Mouse (Mus musculus) retina, postnatal 1 day (tissue): Measurements from ENCODE around the gene Mlst8.

Source experiments
- DNase-seq: peaks from one replicate; pipeline ENCODE4 v3.0.0-alpha.2; 2012

The Mlst8 gene

DNA sequence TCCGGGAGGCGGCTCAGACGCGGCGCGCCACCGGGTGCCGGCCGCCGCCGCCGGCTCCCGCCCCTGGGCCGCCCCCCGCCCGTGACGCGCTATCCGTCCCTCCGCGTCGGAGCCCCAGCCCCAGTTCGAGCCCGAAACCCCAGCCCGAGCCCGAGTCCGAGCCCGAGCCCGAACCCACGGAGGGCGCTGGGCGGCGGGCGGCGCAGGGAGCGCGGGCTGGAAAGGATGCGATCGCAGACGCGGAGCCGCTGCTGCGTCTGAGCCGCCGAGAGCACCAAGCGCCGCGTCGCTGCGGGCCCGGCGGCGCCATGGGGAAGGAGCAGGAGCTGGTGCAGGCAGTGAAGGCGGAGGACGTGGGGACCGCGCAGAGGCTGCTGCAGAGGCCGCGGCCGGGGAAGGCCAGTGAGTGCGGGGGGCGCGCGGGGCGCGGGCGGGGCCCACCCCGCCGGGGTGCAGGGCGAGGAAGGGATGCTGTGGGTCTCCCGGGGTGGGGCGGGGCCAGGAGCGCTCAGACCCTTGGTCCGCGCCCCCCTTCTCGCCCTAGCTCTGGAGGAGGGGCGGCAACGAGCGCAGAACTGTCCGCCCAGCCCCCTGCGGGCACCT lies 9.9 kb upstream of the Mlst8 start:
- peak; percentile 80 for DNase-seq

DNA sequence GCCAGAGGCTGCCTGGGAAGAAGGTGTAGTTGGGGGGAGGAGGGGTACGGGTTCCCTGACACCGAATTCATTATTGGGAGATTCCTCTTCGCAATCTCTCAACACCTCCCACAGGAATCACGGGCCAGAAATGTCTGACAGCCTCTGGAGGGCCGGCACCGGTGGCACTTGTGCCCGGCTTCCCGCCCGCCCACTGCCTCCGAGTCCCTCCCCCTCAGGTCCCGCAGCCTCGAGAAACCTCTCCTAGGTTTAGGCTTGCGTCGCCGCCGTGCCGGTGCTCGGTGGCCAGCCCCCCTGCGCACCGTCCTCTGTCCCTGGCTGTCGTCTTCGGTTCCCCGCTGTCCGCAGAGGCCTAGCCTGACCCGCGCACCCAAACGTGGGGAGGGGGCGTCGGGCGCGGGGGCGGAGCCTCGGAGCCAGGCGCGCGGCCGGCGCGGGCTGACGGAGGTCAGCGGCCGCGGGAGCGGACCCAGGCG lies 9.3 kb upstream of the Mlst8 start, which contains the start of gene Caskin1:
Gene Caskin1 (plus strand): TSS at position 416 of the 476 bp plus-strand sequence.
- peak; percentile 82 for DNase-seq

DNA sequence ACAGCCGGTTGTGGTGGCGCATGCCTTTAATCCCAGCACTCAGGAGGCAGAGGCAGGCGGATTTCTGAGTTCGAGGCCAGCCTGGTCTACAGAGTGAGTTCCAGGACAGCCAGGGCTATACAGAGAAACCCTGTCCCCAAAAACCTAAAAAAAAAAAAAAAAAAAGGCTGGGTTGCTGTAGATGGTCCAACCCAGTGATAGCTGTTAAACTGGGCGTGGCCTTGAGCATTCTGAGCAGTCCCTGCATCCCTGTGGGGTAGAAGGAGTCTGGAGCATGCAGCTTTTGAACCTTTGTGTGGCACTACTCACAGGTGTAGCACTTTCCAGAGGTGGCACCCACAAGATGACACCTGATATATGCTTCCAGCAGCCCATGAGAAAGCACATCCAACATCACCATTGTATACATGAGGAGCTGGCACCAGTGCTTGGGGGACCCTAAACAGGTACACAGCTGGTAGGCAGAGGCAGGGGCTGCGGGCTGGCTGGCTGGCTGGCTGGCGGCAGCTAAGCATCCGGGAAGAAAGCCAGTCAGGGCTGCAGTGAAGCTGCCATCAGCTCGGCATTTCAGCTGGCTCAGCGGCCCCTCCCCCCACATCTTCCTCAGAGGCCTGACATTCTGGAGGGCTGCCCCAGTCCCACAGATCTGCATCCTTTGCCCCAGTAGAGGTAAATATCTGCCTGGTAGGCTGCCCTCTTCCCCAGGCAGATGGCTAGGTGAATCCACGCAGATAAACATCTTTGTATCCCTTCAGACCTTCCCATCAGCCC lies 6.4 kb upstream of the Mlst8 start:
- DNase-seq, result peak; percentile 23

DNA sequence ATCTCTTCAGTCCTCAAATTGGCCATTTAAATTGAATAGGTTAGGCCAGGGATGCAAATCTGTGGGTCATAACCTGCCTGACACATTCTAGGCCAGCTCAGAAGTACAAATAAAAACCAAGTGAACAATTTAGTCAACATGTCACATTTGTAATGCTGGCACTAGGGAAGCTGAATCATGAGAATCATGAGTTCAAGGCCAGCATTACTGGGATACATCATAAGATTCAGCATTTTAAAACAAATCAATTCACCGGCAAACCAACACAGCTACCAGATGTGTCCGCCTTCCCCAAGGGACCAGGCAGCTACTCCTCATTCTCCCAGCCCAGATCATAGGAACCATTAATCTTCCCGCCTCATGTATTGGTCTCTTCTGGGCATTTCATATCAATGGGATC lies 4.6 kb upstream of the Mlst8 start:
- no peak for DNase-seq

DNA sequence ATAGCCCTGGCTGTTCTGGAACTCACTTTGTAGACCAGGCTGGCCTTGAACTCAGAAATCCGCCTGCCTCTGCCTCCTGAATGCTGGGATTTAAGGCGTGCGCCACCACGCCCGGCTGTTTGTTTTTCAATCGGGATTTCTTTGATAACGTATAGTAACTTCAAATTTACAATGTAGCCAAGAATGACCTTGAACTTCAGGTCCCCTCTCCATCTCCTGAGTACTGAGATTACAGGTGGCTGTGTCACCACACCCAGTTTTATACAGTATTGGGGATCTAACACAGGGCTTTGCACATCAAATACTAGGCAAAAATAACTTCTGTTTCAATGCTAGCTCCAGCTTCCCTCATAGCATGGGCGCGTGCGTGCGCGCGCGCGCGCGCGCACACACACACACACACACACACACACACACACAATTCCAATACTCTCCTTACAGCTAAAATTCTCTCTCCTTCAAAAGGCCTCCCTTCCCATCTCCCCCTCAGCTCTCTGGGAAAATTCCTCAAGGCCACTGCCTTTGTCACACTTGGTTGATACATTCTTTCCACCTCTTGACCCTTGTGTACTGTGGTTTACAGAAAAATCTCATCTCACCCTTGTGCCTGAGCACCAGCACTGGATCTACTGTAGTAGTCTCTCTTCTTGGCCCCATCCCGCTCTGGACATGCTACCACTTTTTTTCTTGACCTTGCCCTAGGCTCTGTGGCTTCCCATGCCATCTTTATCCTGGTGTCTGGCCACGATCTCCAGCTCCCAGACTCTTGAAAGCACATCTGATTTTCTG lies 2.3 kb upstream of the Mlst8 start:
- DNase-seq, result no peak

DNA sequence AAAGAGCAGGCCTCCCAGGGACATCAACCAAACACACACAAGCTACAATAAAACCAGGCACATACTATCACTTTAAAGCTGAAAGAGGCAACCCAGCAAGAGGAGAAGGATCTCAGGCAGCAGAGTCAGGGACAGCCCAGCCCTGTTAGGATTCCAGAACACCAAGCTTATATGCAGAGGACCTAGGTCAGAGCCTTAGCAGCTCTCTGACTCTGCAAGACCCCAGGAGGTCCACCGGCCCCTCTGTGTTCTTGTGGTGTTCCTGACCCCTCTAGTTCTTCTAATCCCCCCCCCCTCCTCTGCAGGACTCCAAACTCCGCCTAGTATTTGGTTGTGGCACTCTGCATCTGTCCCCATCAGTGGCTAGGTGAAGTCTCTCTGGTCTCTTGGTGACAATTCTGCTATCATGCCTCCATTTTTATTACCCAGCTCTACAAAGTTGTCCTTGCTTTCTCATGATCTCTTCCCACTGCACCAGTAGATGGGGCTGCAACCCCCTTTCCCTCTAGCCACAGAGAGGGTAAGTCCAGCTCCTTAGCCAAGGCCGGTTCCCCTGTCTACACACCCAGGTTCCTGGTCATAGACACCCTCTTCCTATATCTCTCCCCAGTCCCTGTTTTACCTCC lies 1.4 kb upstream of the Mlst8 start:
- DNase-seq, result peak; percentile 49

DNA sequence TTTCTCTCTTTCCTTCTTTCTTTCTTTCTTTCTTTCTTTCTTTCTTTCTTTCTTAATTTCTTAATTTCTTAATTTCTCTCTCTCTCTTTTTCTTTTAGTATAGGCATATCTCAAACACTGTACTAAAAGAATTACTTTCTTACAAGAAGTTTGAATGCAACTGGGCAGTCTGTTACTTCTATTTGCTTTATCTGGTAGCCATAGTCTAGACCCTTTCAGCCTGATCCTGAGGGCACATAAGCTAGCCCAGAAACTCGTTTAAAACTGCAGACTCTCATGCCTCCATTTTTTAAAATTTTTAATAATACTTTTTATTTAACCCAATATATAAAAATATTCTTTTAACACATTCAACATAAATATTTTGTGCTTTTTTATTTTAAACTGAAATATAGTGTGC lies 553 bp upstream of the Mlst8 start:
- no peak for DNase-seq

DNA sequence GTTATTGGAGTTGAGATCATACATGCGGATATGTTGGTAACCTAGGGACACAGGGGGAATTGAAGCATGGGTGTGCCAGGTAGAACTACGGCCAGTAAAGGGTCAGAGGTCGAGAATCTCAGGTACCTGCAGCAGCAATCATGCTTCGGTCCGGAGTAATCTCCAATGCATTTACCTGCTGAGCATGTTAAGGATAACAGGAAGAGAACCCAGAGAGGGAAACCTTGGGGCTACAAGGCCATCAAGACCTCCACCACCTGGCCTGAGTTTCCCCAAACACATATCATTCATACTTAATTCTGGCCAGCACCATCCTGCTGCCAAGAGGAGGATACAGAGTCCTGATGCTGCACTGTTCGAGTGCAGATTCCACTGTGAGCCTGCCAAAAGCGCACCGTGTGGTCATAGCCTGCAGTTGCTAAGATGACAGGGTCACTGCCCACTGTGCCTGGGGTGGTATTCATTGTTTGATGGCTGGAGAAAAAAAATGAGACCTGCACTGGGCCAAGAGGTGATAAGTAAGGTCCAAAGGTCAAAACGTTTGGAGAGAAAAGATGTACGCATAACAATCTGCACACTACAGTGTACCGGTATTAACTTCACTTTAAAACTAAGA lies 785 bp downstream of the Mlst8 start:
- DNase-seq, result no peak

DNA sequence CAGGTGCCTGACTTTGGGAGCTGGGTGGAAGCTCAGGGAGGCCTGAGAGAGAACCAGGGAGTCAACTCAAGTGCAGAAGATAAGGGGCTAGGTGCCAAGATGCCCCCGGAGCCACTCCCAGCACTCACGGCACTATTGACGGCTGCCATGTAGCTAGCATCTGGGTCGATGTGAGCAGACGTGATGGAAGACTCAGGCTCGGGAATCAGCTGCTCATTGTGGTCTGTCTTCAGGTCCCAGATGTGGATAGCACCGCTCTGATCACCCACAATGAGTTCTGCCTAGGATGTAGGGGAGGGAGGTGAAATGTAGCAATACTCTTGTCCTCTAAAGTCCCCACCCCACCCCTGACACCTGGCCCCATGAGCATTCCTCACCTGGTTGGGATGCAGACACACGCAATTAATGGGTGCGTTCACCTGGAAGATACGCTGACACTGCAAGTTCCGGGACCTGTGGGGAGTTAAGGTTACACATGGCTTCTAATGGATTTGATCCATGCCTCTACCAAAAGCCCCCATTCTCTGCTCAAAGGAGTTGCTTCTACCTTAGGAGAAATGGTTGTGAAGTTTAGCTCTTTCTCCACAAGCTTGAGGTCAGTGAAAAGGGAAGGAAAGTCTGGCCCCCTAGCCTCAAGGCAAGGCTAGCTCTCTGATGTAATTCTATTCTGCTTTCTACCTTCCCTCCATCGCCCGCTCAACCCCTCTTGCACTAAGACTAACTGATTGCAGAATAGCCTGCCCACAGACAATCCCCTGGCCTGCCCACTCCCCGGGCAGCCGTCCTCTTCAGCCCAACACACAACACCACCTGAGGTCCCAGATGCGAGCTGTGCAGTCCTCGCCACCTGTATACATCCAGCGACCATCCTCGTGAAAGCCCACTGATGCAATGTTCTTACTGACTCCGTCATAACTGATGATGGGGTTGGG lies 1.6 kb downstream of the Mlst8 start:
- no peak for DNase-seq

DNA sequence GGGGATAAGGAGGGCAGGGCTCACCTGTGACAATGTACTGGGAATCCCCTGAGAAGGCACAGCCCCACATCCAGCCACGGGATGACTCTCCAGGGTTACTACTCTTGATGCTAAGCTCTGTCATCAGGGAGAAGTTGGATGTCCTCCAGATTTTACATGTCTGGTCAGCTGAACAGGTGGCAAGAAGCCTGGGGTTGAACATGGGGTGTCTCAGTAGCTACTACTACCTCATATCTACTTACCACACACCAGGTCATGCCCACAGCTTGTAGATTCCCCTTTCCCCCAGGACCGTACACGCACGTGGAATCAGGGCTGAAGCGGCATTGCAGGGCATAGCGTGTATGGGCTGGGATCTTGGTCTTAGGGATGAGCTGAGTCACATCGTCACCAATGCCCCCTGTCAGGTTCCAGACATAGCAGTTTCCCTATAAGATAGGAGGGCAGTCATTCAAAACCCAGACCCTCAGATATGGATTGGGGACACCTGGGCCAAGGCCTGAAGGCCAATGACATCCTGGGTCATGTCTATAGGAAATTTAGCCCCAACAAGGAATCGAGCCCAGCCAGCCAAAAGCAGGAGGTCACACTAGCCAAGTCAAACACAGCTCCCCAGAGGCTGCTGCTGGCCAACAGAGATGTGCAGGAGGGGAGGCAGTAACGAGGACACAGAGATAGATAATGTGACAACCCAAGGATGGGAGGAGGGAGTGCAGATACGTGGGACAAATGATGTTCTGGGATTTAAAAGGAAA lies 2.7 kb downstream of the Mlst8 start:
- DNase-seq, result no peak

DNA sequence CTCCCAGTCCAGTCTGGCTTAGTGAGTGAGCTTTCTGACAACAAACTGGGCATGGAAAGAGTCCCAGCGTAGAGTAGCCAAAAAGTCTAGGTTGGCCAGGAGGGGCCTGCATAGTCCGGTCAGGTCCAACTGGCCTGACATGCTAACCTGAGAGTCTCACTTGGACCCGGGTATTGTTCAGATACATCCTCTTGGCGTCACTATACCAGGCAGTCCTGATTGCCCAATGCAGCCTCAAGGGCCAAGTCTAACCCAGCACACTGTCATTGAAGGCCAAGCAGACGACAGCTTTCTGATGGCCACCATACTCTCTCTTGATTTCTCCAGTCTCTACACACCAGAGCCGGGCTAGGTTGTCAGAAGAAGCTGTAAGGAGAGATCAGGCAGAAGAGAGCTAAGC lies 3.3 kb downstream of the Mlst8 start:
- no peak for DNase-seq

DNA sequence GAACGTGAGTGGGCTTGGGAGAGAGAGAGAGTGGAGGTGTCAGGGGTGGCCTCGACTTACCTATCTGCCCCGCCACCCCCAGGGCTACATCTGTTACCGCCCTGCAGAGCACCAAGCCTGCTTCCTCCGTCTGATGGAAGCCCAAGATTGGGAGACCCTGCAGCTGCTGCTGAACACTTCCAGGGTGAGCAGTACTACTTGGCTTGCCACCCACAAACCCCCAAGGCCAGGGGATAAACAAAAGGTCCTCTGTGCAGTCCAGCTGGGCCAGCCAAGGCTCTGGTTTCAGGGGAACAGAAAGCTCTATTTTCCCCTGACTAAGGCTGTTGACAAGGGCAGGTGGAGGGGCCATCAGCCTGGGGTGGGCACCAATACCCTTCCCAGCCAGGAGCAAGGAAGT lies 4.3 kb downstream of the Mlst8 start:
- DNase-seq, result no peak

DNA sequence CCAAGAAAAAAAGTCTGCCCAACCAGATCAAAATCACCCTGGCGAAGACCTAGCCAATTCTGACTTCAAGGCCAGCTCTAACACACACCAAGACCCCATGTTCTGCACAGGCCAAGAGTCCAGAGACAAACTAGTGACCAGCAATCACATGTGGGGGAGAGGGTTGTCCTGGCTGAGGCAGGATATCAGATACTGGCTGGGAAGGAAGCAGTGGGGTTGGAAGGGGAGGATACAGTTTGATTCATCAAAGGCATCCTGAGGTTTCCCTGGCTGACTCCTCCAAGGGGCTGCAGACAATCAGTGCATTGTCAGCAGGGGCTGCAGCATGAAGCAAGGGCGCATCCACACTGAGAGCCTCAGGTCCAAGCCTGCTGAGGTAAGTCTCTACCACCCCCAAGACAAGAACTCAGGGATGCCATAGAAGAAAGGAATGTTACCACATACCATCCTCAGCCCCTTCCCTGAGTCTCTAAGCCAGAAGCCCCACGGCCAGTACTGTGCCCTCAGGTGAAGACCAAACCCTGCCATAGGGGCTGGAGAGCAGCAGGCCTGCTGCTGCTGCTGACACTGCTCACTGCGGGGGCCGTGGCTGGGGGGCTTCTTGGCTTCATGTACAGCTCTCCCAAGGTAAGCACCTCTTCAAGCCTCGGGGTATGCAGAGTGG lies 5.1 kb downstream of the Mlst8 start, which contains the start of gene Bricd5:
Gene Bricd5 (plus strand): TSS at position 273 of the 664 bp plus-strand sequence.
- no peak for DNase-seq

DNA sequence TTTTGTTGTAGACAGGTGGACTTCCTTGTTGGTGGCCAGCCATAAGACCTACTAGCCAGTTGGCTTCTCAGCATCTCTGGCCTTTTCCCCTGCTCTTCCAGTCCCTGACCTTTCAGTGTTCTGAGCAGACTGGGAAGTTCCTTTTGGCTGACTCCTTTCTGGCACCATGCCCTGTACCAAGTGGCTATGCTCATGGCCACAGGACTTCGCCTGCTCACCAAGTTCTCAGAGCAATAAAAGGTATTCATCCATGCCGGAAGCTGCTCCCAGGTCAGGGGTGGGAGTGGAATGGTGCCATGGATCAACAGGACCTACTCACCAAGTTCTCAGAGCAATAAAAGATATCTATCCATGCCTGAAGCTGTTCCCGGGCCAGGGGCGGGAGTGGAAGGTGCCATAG lies 6.4 kb downstream of the Mlst8 start:
- DNase-seq, result no peak

DNA sequence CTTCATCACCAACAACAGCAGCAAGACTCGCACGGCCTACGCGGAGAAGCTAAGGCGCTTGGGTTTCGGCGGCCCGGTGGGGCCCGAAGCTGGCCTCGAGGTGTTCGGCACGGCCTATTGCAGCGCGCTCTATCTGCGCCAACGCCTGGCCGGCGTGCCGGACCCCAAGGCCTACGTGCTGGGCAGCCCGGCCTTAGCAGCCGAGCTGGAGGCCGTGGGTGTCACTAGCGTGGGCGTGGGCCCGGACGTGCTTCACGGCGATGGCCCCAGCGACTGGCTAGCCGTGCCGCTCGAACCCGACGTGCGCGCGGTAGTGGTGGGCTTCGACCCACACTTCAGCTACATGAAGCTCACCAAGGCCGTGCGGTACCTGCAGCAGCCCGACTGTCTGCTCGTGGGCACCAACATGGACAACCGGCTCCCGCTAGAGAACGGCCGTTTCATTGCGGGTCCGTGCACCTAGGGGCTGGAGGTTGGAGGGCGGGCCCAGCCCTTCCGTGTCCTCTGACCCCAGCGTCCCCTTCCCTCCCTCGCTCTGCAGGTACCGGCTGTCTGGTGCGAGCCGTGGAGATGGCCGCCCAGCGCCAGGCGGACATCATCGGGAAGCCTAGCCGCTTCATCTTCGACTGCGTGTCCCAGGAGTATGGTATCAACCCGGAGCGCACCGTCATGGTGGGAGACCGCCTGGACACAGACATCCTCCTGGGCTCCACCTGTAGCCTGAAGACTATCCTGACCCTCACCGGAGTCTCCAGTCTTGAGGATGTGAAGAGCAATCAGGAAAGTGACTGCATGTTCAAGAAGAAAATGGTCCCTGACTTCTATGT lies 8.0 kb downstream of the Mlst8 start:
- no peak for DNase-seq

DNA sequence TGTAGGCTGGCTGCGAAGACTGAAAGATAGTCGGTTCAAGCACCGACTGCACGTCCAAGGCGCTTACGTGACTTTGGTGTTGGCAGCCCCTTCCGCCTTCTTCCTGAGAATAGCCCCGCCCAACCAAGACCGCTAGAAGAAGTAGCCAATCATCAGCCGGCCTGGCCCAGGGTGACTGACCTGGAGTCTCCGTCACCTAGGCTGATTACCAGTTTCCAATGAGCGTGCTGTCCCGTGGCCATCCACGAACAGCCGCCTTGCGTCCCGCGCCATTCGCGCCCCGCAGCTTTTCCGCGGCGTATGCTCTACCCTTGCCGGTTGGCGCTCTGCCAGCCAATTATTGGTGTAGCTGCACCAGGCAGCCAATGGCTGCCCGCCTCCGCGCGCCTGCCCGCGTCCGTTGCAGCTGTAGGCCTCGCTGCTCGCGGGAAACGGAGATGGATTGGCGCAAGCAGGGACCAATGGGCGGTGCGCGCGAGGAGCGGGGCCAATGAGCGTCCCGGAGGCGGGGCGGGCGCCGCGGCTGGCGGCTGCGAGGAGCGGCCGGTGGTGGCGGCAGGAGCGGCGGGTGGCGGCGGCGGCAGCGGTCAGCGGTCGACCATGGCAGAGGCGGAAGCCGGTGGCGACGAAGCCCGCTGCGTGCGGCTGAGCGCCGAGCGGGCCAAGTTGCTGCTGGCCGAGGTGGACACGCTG lies 8.8 kb downstream of the Mlst8 start, which contains the start of the genes E4f1 and Pgp:
Gene E4f1 (minus strand): TSS at position 404 of the 693 bp plus-strand sequence.
Gene Pgp (plus strand): TSS at position 483 of the 693 bp plus-strand sequence.
- DNase-seq, result peak; percentile 99

DNA sequence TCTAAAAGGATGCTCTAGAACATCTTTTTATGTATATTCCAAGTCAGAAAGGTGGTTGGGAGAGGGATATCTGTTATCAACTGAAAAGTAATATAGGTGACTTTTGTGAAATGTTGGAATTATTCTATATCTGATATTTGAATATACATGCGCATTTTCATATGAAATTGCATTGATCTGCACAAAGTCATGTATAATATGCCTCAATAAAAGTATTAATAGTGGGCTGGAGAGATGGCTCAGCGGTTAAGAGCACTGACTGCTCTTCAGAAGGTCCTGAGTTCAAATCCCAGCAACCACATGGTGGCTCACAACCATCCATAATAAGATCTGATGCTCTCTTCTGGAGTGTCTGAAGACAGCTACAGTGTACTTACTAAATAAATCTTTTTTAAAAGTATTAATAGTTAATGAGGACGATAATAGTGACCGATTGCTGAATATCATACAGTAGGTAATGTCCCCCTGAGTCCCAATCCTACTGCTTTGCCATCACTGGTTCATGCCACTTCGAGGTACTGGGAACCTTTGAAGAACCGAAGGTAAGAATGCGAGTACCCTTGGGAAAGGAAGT lies 9.5 kb downstream of the Mlst8 start:
- DNase-seq, result no peak

DNA sequence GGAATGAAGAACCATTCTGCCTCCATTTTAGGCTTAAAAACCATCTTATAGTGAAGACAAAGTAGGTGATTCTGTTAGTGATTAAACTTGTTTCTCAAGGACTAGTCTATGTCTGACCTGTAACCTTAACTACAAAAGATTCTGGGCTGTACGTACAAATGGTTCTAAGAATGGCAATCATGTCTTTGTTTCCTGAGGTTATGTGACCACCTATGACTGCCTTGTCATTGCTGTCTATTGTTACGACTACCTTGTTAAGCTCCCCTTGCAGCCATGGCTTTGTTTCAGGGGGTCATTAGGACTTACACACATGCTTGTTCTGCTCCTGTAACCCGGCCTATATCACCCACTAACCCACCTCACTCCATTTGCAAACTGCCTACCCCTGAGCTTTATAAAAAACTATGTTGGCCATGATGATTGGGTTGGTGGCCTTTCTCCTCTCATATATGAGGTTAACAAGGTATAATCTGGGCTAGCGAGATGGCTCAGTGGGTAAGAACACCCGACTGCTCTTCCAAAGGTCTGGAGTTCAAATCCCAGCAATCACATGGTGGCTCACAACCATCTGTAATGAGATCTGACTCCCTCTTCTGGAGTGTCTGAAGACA lies 10.1 kb downstream of the Mlst8 start:
- no peak for DNase-seq
